Comparison of ENCODE assay signal across 11 mouse cellular contexts in genomic region chr11:72435694-72436045, GRCm38 (mm10). TPM values are rescaled to one million over a fixed set of nuclear protein-coding genes. Genes with fewer than 3 reads are reported as not detected.
DNase-seq lines count a peak whose midpoint lies in the region; ATAC-seq and TF ChIP-seq lines count a peak whose summit lies in the region.
"Had no signal": no experiment of that assay in that cellular context is flagged by ENCODE, and none has a peak within 500 bp of the region (broad histone marks: within the 10 kb centered on the region; RNA-seq: fewer than 3 reads in every experiment).

No protein-coding gene starts in this region.

- ATAC-seq in heart, embryonic 11.5 days (replicated peaks; ENCODE audit: insufficient number of reproducible peaks, low FRiP score, low TSS enrichment): no peak
- peak; percentile 71 for ATAC-seq in kidney, postnatal 0 days (replicated peaks; ENCODE audit: low FRiP score, low read depth)
- ATAC-seq in CD4-positive, CD25-positive, alpha-beta regulatory T cell, adult 4 months: no peak

- no peak overlapping the region for H3K9ac ChIP-seq in heart, embryonic 11.5 days (ENCODE audit: low read depth, low read length)
- no peak overlapping the region for H3K9ac ChIP-seq in kidney, postnatal 0 days (ENCODE audit: low read depth, low read length)
- H3K9ac ChIP-seq: embryonic facial prominence, embryonic 13.5 days had no signal

- no peaks in the 10 kb centered on the region for H3K4me1 ChIP-seq in heart, embryonic 11.5 days (ENCODE audit: control insufficient read depth, insufficient read depth, low read length)
- peaks cover 5% of the 10 kb centered on the region; the same call in 1 of the 2 replicates for H3K4me1 ChIP-seq in kidney, postnatal 0 days (replicated peaks; ENCODE audit: insufficient read depth, low read length)

- no peak overlapping the region for H3K27ac ChIP-seq in heart, embryonic 11.5 days (ENCODE audit: low read depth, low read length)
- peak overlapping the region; percentile 60 for H3K27ac ChIP-seq in kidney, postnatal 0 days
- H3K27ac ChIP-seq: embryonic facial prominence, embryonic 13.5 days; hindbrain, embryonic 10.5 days had no signal

- H3K4me3 ChIP-seq in heart, embryonic 11.5 days (ENCODE audit: low read depth, low read length): no peak overlapping the region
- H3K4me3 ChIP-seq in kidney, postnatal 0 days (replicated peaks; ENCODE audit: low read depth, low read length): no peak overlapping the region
- H3K4me3 ChIP-seq: embryonic facial prominence, embryonic 13.5 days; hindbrain, embryonic 10.5 days had no signal

- WGBS in heart, embryonic 11.5 days (ENCODE audit: insufficient replicate concordance): 37% methylated on average over 2 of the region's 2 CpGs
- 9% methylated on average over 2 of the region's 2 CpGs for WGBS in kidney, postnatal 0 days

- no peaks in the 10 kb centered on the region for H3K36me3 ChIP-seq in heart, embryonic 11.5 days (ENCODE audit: control insufficient read depth, insufficient read depth, low read length)
- no peaks in the 10 kb centered on the region for H3K36me3 ChIP-seq in kidney, postnatal 0 days (ENCODE audit: insufficient read depth, low read length)
- H3K36me3 ChIP-seq: embryonic facial prominence, embryonic 13.5 days; hindbrain, embryonic 10.5 days had no signal

- no peak overlapping the region for H3K4me2 ChIP-seq in heart, embryonic 11.5 days
- no peak overlapping the region for H3K4me2 ChIP-seq in kidney, postnatal 0 days (ENCODE audit: low read length)
- H3K4me2 ChIP-seq: embryonic facial prominence, embryonic 13.5 days had no signal

- no peaks in the 10 kb centered on the region for H3K9me3 ChIP-seq in heart, embryonic 11.5 days (replicated peaks; ENCODE audit: control insufficient read depth, low read length)
- H3K9me3 ChIP-seq in kidney, postnatal 0 days (replicated peaks; ENCODE audit: low read length): no peaks in the 10 kb centered on the region
- H3K9me3 ChIP-seq: embryonic facial prominence, embryonic 13.5 days; hindbrain, embryonic 10.5 days had no signal

- no peaks in the 10 kb centered on the region for H3K27me3 ChIP-seq in heart, embryonic 11.5 days (ENCODE audit: control insufficient read depth, insufficient read depth, low read length)
- no peaks in the 10 kb centered on the region for H3K27me3 ChIP-seq in kidney, postnatal 0 days (ENCODE audit: insufficient read depth, low read length)
- H3K27me3 ChIP-seq: embryonic facial prominence, embryonic 13.5 days had no signal

- peak; percentile 98 for DNase-seq in heart, adult 11 months
- peak; percentile 24 for DNase-seq in urinary bladder, postnatal 14 days (ENCODE audit: low spot score)
- no peak for DNase-seq in urinary bladder, adult 18-20 months (ENCODE audit: low spot score in 2 of 2)
- DNase-seq in kidney, postnatal 0 days (ENCODE audit: low spot score): peak; percentile 67
- DNase-seq in spleen, postnatal 14 days (ENCODE audit: low spot score in 2 of 2): no peak
- no peak for DNase-seq in frontal cortex, postnatal 36 days (ENCODE audit: low spot score in 2 of 2)

- no peak for TF ChIP-seq CTCF in kidney, postnatal 0 days (IDR thresholded peaks at IDR 0.05; ENCODE audit: low read depth)

RNA-seq across cellular contexts. Expression of gene Ggt6, which starts 0.3 kb away (rescaled TPM):
- not detected in 2 replicates for polyA plus RNA-seq in heart, embryonic 11.5 days (2014; fragmentation: Nextera tagmentation; extraction: Ambion mirVana)
- 3.3 and 3.8 TPM in 2 replicates for polyA plus RNA-seq in kidney, postnatal 0 days (2015; fragmentation: Nextera tagmentation; extraction: Ambion mirVana)
- not detected for polyA plus RNA-seq in CD4-positive, CD25-positive, alpha-beta regulatory T cell, adult 4 months (2017; shearing (Covaris generic))
- polyA plus RNA-seq: hindbrain, embryonic 10.5 days; limb, embryonic 11.5 days had no signal

RNA-seq across cellular contexts. Expression of gene Mybbp1a, which starts 5.5 kb away (rescaled TPM):
- 93.8 and 101 TPM in 2 replicates for polyA plus RNA-seq in heart, embryonic 11.5 days (2014; fragmentation: Nextera tagmentation; extraction: Ambion mirVana)
- 107 and 109 TPM in 2 replicates for polyA plus RNA-seq in kidney, postnatal 0 days (2015; fragmentation: Nextera tagmentation; extraction: Ambion mirVana)
- 100 to 1,000 TPM in 1 of 2 experiments, 10 to 100 TPM in 1; 73.7 to 102 TPM for polyA plus RNA-seq in CD4-positive, CD25-positive, alpha-beta regulatory T cell, adult 4 months (2017; shearing (Covaris generic))

RNA-seq across cellular contexts. Expression of gene Smtnl2, which starts 24.2 kb away (rescaled TPM):
- polyA plus RNA-seq in heart, embryonic 11.5 days (2014; fragmentation: Nextera tagmentation; extraction: Ambion mirVana): 107 and 123 TPM in 2 replicates
- polyA plus RNA-seq in kidney, postnatal 0 days (2015; fragmentation: Nextera tagmentation; extraction: Ambion mirVana): 112 and 129 TPM in 2 replicates
- under 1 TPM in 1 of 2 experiments, not detected in 1; 0.23 TPM for polyA plus RNA-seq in CD4-positive, CD25-positive, alpha-beta regulatory T cell, adult 4 months (2017; shearing (Covaris generic))

RNA-seq across cellular contexts. Expression of gene Spns2, which starts 54.0 kb away (rescaled TPM):
- 4.0 and 4.6 TPM in 2 replicates for polyA plus RNA-seq in heart, embryonic 11.5 days (2014; fragmentation: Nextera tagmentation; extraction: Ambion mirVana)
- polyA plus RNA-seq in kidney, postnatal 0 days (2015; fragmentation: Nextera tagmentation; extraction: Ambion mirVana): 6.3 and 7.4 TPM in 2 replicates
- polyA plus RNA-seq in CD4-positive, CD25-positive, alpha-beta regulatory T cell, adult 4 months (2017; shearing (Covaris generic)): not detected

Comparison
In these comparisons a context has a peak if more than half of its experiments do, and no peak if none do; other contexts are left out.
1. DNase-seq: peak in heart, adult 11 months (single experiment), urinary bladder, postnatal 14 days (single experiment) and kidney, postnatal 0 days (single experiment); none in urinary bladder, adult 18-20 months (0 of 2), spleen, postnatal 14 days (0 of 2) and frontal cortex, postnatal 36 days (0 of 2).
2. RNA of gene Smtnl2, which starts 24.2 kb away (polyA plus RNA-seq): 112 to 129 TPM in kidney, postnatal 0 days and 107 to 123 TPM in heart, embryonic 11.5 days; 0.23 TPM in CD4-positive, CD25-positive, alpha-beta regulatory T cell, adult 4 months; every median in the first group is over 10 times any median in the second.